In genomic region chr9:118997241-118997640, GRCm38 (mm10) we compare ENCODE assay signal across 24 mouse cellular contexts. TPM values are rescaled to one million over a fixed set of nuclear protein-coding genes. Genes with fewer than 3 reads are reported as not detected.
DNase-seq lines count a peak whose midpoint lies in the region; ATAC-seq and TF ChIP-seq lines count a peak whose summit lies in the region.
"Had no signal": no experiment of that assay in that cellular context is flagged by ENCODE, and none has a peak within 500 bp of the region (broad histone marks: within the 10 kb centered on the region; RNA-seq: fewer than 3 reads in every experiment).

No protein-coding gene starts in this region.

- H3K27ac ChIP-seq in thymus, adult 2 months (ENCODE audit: control insufficient read depth, insufficient read depth, low read length), result peak overlapping the region; percentile 68
- H3K27ac ChIP-seq in midbrain, embryonic 11.5 days (ENCODE audit: low read depth, low read length), result no peak overlapping the region
- no peak overlapping the region for H3K27ac ChIP-seq in forebrain, embryonic 14.5 days (ENCODE audit: low read depth, low read length)
- H3K27ac ChIP-seq in cerebellum, adult 2 months (ENCODE audit: insufficient read depth, low read length), result no peak overlapping the region
- H3K27ac ChIP-seq: embryonic facial prominence, embryonic 13.5 days; embryonic facial prominence, embryonic 15.5 days; forebrain, embryonic 10.5 days; forebrain, embryonic 12.5 days; forebrain, embryonic 15.5 days had no signal

- H3K4me3 ChIP-seq in thymus, adult 2 months (ENCODE audit: control insufficient read depth, insufficient read depth, low read length), result no peak overlapping the region
- H3K4me3 ChIP-seq in midbrain, embryonic 11.5 days (ENCODE audit: low read depth, low read length), result no peak overlapping the region
- no peak overlapping the region for H3K4me3 ChIP-seq in forebrain, embryonic 14.5 days (ENCODE audit: low read depth, low read length)
- H3K4me3 ChIP-seq in cerebellum, adult 2 months (replicated peaks; ENCODE audit: insufficient read depth, low read depth, low read length), result no peak overlapping the region
- H3K4me3 ChIP-seq: embryonic facial prominence, embryonic 13.5 days; embryonic facial prominence, embryonic 15.5 days; erythroblast, embryonic 14.5 days; forebrain, embryonic 10.5 days; forebrain, embryonic 12.5 days; forebrain, embryonic 15.5 days had no signal

- H3K4me2 ChIP-seq in midbrain, embryonic 11.5 days, result no peak overlapping the region
- no peak overlapping the region for H3K4me2 ChIP-seq in forebrain, embryonic 14.5 days (ENCODE audit: low read length)
- H3K4me2 ChIP-seq: embryonic facial prominence, embryonic 13.5 days; embryonic facial prominence, embryonic 15.5 days; forebrain, embryonic 12.5 days; forebrain, embryonic 15.5 days had no signal

- no peak for TF ChIP-seq CTCF in thymus, adult 2 months (IDR thresholded peaks at IDR 0.05; ENCODE audit: borderline replicate concordance, control insufficient read depth, extremely low read depth, insufficient read depth, low read length, poor library complexity)
- no peak for TF ChIP-seq CTCF in cerebellum, adult 2 months (IDR thresholded peaks at IDR 0.05; ENCODE audit: borderline replicate concordance, insufficient read depth, low read depth, low read length)

- peaks cover 45% of the 10 kb centered on the region for H3K4me1 ChIP-seq in thymus, adult 2 months (replicated peaks; ENCODE audit: control insufficient read depth, insufficient read depth, low read length)
- no peaks in the 10 kb centered on the region for H3K4me1 ChIP-seq in midbrain, embryonic 11.5 days (ENCODE audit: control insufficient read depth, insufficient read depth, low read length)
- no peaks in the 10 kb centered on the region for H3K4me1 ChIP-seq in forebrain, embryonic 14.5 days (ENCODE audit: control insufficient read depth, insufficient read depth, low read length)
- no peaks in the 10 kb centered on the region for H3K4me1 ChIP-seq in cerebellum, adult 2 months (ENCODE audit: control insufficient read depth, insufficient read depth, low read length)
- H3K4me1 ChIP-seq: forebrain, embryonic 12.5 days; forebrain, embryonic 15.5 days had no signal

- no peaks in the 10 kb centered on the region for H3K36me3 ChIP-seq in thymus, adult 2 months (ENCODE audit: control insufficient read depth, insufficient read depth, low read length)
- H3K36me3 ChIP-seq in midbrain, embryonic 11.5 days (ENCODE audit: control insufficient read depth, insufficient read depth, low read length), result no peaks in the 10 kb centered on the region
- 0 out of 2 replicates have a peak, but pooled peaks cover 2% of the 10 kb centered on the region for H3K36me3 ChIP-seq in forebrain, embryonic 14.5 days (ENCODE audit: control insufficient read depth, insufficient read depth, low read length)
- H3K36me3 ChIP-seq: forebrain, embryonic 12.5 days; forebrain, embryonic 15.5 days had no signal

- 17% methylated on average over 6 of the region's 6 CpGs for WGBS in thymus, adult 2 months
- WGBS in midbrain, embryonic 11.5 days, result 95% methylated on average over 6 of the region's 6 CpGs
- WGBS in forebrain, embryonic 14.5 days, result 96% methylated on average over 6 of the region's 6 CpGs
- WGBS in cerebellum, adult 2 months, result 95% methylated on average over 6 of the region's 6 CpGs

- H3K9ac ChIP-seq in midbrain, embryonic 11.5 days (ENCODE audit: low read length), result no peak overlapping the region
- no peak overlapping the region for H3K9ac ChIP-seq in forebrain, embryonic 14.5 days (ENCODE audit: low read length)
- H3K9ac ChIP-seq: embryonic facial prominence, embryonic 13.5 days; embryonic facial prominence, embryonic 15.5 days; forebrain, embryonic 12.5 days; forebrain, embryonic 15.5 days; forebrain, postnatal 0 days had no signal

- no peaks in the 10 kb centered on the region for H3K27me3 ChIP-seq in thymus, adult 2 months (ENCODE audit: control insufficient read depth, insufficient read depth, low read length)
- no peaks in the 10 kb centered on the region for H3K27me3 ChIP-seq in midbrain, embryonic 11.5 days (ENCODE audit: control insufficient read depth, insufficient read depth, low read length)
- no peaks in the 10 kb centered on the region for H3K27me3 ChIP-seq in forebrain, embryonic 14.5 days (replicated peaks; ENCODE audit: control insufficient read depth, insufficient read depth, low read length)
- no peaks in the 10 kb centered on the region for H3K27me3 ChIP-seq in cerebellum, adult 2 months (ENCODE audit: control insufficient read depth, insufficient read depth, low read length)
- H3K27me3 ChIP-seq: embryonic facial prominence, embryonic 13.5 days; embryonic facial prominence, embryonic 15.5 days; forebrain, embryonic 12.5 days; forebrain, embryonic 15.5 days had no signal

- no peak for ATAC-seq in midbrain, embryonic 11.5 days (ENCODE audit: low FRiP score)
- ATAC-seq in forebrain, embryonic 14.5 days, result no peak
- ATAC-seq: forebrain, embryonic 15.5 days; forebrain, postnatal 0 days had no signal

- peak; percentile 46 for DNase-seq in thymus, adult 2 months
- DNase-seq in thymus, postnatal 0 days (ENCODE audit: low spot score), result peak; percentile 64
- DNase-seq in thymus, postnatal 14 days, result peak; percentile 75
- DNase-seq in thymus, postnatal 36 days, result peak; percentile 57 to 72
- no peak for DNase-seq in midbrain, embryonic 11.5 days (ENCODE audit: low spot score, missing footprints)
- DNase-seq in forebrain, embryonic 14.5 days (ENCODE audit: low spot score), result no peak
- DNase-seq in cerebellum, adult 2 months, result no peak
- no peak for DNase-seq in layer of hippocampus, adult 8-10 months (ENCODE audit: low spot score in 2 of 2)
- DNase-seq: adrenal gland, adult 8-10 months; adrenal gland, postnatal 14 days; adrenal gland, postnatal 36 days; cerebellum, adult 11-12 months; cerebellum, adult 8-10 months; cerebellum, adult 9-11 months; cerebellum, postnatal 14 days; cerebellum, postnatal 36 days; embryo, embryonic 11 days; forebrain, postnatal 0 days had no signal

- H3K9me3 ChIP-seq in midbrain, embryonic 11.5 days (ENCODE audit: control insufficient read depth, low read length), result no peaks in the 10 kb centered on the region
- H3K9me3 ChIP-seq in forebrain, embryonic 14.5 days (replicated peaks; ENCODE audit: control insufficient read depth, low read length), result no peaks in the 10 kb centered on the region
- H3K9me3 ChIP-seq: embryonic facial prominence, embryonic 13.5 days; embryonic facial prominence, embryonic 15.5 days; forebrain, embryonic 10.5 days; forebrain, embryonic 12.5 days; forebrain, embryonic 15.5 days had no signal

- TF ChIP-seq POLR2A in thymus, adult 2 months (IDR thresholded peaks at IDR 0.05; ENCODE audit: control insufficient read depth, extremely low read depth, insufficient read depth, low read length, poor library complexity), result no peak
- no peak for TF ChIP-seq POLR2A in cerebellum, adult 2 months (IDR thresholded peaks at IDR 0.05; ENCODE audit: borderline replicate concordance, insufficient read depth, low read length)

RNA-seq across cellular contexts. Expression of gene Vill, which starts 55.3 kb away (rescaled TPM):
- 6.7 and 7.9 TPM in 2 replicates for polyA plus RNA-seq in thymus, adult 2 months (2012; rRNA removed)
- polyA plus RNA-seq in thymus, postnatal 0 days (2015; fragmentation: Nextera tagmentation; extraction: Ambion mirVana), result 5.9 and 8.0 TPM in 2 replicates
- 7.8 and 8.3 TPM in 2 replicates for polyA plus RNA-seq in midbrain, embryonic 11.5 days (2014; fragmentation: Nextera tagmentation; extraction: Ambion mirVana)
- polyA plus RNA-seq in forebrain, embryonic 14.5 days (2014; fragmentation: Nextera tagmentation; extraction: Ambion mirVana), result 3.8 and 4.0 TPM in 2 replicates
- polyA plus RNA-seq in cerebellum, adult 2 months (2012; rRNA removed), result 0.47 and 0.57 TPM in 2 replicates
- 1 to 10 TPM in 3 of 4 experiments, under 1 TPM in 1; 0.99 to 4.4 (median 3.1) TPM for total RNA-seq in layer of hippocampus, adult 8-10 months (2022)
- polyA plus RNA-seq: erythroblast, embryonic 14.5 days had no signal

Comparison
In these comparisons a context has a peak if more than half of its experiments do, and no peak if none do; other contexts are left out.
1. DNase-seq: peak in thymus, adult 2 months (single experiment), thymus, postnatal 0 days (single experiment), thymus, postnatal 14 days (single experiment) and thymus, postnatal 36 days (2 of 2); none in midbrain, embryonic 11.5 days (single experiment), forebrain, embryonic 14.5 days (single experiment), cerebellum, adult 2 months (0 of 2) and layer of hippocampus, adult 8-10 months (0 of 2).